Mouse (Mus musculus): Measurements from ENCODE around the gene Hmgcs2.

Hmgcs2 gene

GRCm38 (mm10) chr3:98338584-98339041, 58.4 kb downstream of the Hmgcs2 start:
- peak; percentile 44 for DNase-seq (ENCODE audit: low read depth, low spot score)

GRCm38 (mm10) chr3:98339097-98339705, 59.0 kb downstream of the Hmgcs2 start:
- DNase-seq (ENCODE audit: low read depth, low spot score), result peak; percentile 60

- peak; percentile 78 for DNase-seq (ENCODE audit: low read depth, low spot score)
Measured at GRCm38 (mm10) chr3:98339706-98340109, 59.5 kb downstream of the Hmgcs2 start, which contains the start of gene Phgdh. Gene Phgdh (minus strand): TSS chr3:98339990.

- no peak for DNase-seq (ENCODE audit: low read depth, low spot score)
Measured at GRCm38 (mm10) chr3:98340818-98341594, 60.8 kb downstream of the Hmgcs2 start.

GRCm38 (mm10) chr3:98343235-98343634, 63.0 kb downstream of the Hmgcs2 start:
- no peak for DNase-seq (ENCODE audit: low read depth, low spot score)

- DNase-seq (ENCODE audit: low read depth, low spot score), result no peak
Measured at GRCm38 (mm10) chr3:98348106-98348505, 67.9 kb downstream of the Hmgcs2 start.

- no peak for DNase-seq (ENCODE audit: low read depth, low spot score)
Measured at GRCm38 (mm10) chr3:98348705-98349104, 68.5 kb downstream of the Hmgcs2 start.

GRCm38 (mm10) chr3:98353892-98354291, 73.7 kb downstream of the Hmgcs2 start:
- peak; percentile 80 for DNase-seq (ENCODE audit: low read depth, low spot score)

GRCm38 (mm10) chr3:98355344-98356025, 75.2 kb downstream of the Hmgcs2 start:
- DNase-seq (ENCODE audit: low read depth, low spot score), result no peak

GRCm38 (mm10) chr3:98356026-98356365, 75.8 kb downstream of the Hmgcs2 start:
- no peak for DNase-seq (ENCODE audit: low read depth, low spot score)

- DNase-seq (ENCODE audit: low read depth, low spot score), result no peak
Measured at GRCm38 (mm10) chr3:98356632-98357370, 76.6 kb downstream of the Hmgcs2 start.

Measured in brain, adult 2 months (tissue).